Mouse (Mus musculus): ENCODE results near the gene Zkscan5.

- TF ChIP-seq CTCF (IDR thresholded peaks at IDR 0.05; ENCODE audit: extremely low read depth, insufficient read depth, low read length) (no peak), POLR2A (IDR thresholded peaks at IDR 0.05; ENCODE audit: extremely low read depth, insufficient read depth, low read length) (no peak)
Observed at GRCm38 (mm10) chr5:145211340-145211739, 7.0 kb downstream of the Zkscan5 start.

Data from cortical plate, adult 2 months (tissue).